Mouse (Mus musculus) olfactory bulb, adult 2 months (tissue): ENCODE measurements at regions not wholly inside any gene's neighbourhood (a gene's known extent, or its start where the extent isn't known, plus 50 kb on each side); places are given as distances from the start of the nearest gene placed in this dataset.

Experiments used
- CTCF ChIP-seq: fragments of 200-500 bp; IDR thresholded peaks from 2 replicates; pipeline ENCODE4 v1.5.1; 2012; ENCODE audit warnings: low read depth, mild to moderate bottlenecking, low read length, moderate library complexity; ENCODE audit not compliant: insufficient read depth
- POLR2A ChIP-seq: fragments of 200-500 bp; IDR thresholded peaks from 2 replicates; pipeline ENCODE4 v1.6.1; 2012; ENCODE audit warnings: mild to moderate bottlenecking, low read depth, low read length, moderate library complexity; ENCODE audit not compliant: insufficient read depth

- TF ChIP-seq CTCF = no peak
- TF ChIP-seq POLR2A = no peak
Observed at GRCm38 (mm10) chr10:115722589-115722988, 94.0 kb upstream of the Tspan8 start.
